Mouse (Mus musculus): ENCODE data around the gene Kcnip3.

GRCm38 (mm10) chr2:127446847-127447246 is 75.0 kb downstream of the Kcnip3 start:
- TF ChIP-seq POLR2A (IDR thresholded peaks at IDR 0.05; ENCODE audit: extremely low read depth, insufficient read depth, low read length): no peak
- no peak for TF ChIP-seq CTCF (IDR thresholded peaks at IDR 0.05; ENCODE audit: low read depth, low read length)
